Mouse (Mus musculus) left cerebral cortex, postnatal 25 days (tissue): ENCODE data around the gene Rbfox1. TPM values are rescaled to one million over a fixed set of nuclear protein-coding genes. Genes with fewer than 3 reads are reported as not detected.

Experiments
- DNase-seq, 2 experiments: peaks; one replicate each; pipeline ENCODE4 v3.0.0; 2022; ENCODE audit warnings: low spot score in 2 of 2, mixed read lengths in 1 of 2
- intact Hi-C: fragments of 180-260 bp; cut with DNase I; formaldehyde crosslinking; loops from one replicate; pipeline ENCODE4 v1.15.1; 2025
- total RNA-seq, 2 experiments: library from RNA; stranded (reverse); gene quantifications; 2 replicates each; pipeline ENCODE4 v1.2.3; 2021

Rbfox1 gene
- total RNA-seq, 2 experiments from 2014 or later, result 322 to 343 TPM

DNA sequence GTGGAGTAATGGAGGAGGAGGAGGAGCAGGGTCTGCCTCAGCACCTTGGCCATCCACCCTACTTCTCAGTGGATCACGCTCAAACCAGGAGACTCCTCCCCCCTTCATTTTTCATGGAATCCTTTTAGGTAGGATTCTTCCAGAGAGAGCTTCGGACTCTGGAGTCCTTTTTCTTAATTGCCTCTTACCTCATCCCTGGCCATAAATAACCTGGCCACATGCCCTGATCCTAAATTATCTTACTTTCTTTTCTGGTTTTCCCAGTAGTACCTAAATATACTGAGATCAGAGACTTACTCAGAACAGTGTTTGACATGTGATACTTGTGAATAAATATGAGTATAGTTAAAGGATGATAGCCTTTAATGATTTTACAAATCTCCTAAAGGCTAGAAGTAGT, 1042.5 kb downstream of the Rbfox1 start:
- intact Hi-C loops, result no loop called here
- DNase-seq, result peak in 1 of 2 experiments; percentile 42

DNA sequence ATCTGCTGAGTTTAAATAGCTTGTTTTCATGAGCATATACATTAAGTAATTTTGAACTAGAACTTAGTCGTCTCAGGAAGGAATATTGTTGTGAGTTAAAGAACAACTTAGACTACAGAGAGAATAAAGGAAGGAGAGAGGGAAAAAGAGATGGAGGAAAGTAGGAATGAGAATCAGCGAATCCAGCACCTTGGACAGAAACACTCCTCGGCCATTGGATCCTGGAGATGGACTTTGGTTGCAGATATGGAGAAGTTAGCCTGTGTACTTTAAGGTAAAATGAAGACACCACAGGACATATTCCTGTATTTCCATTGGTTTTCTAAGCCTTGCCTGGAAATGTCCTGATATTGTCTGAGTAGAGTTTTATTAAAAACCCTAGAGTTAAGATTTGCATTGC, 1045.6 kb downstream of the Rbfox1 start:
- intact Hi-C loops, result no loop called here
- no peak for DNase-seq

DNA sequence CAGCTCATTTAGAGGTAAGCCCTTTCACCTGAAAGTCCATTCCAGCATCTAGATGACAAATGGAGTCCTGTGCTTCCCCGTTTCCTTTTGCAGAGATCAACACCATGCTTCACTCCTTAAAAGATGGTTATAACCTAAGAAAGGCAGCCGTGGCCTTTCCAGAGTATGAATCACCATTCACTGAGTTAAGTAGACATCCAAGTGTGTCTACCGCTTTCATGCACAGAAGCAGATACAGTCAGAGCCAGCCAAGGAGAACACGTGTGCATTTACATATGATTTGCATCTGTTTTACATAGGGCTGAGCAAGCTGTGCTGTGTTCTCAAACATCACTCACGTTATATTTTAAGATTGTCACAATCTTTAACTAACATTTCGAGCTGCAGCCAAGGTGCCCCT, 1061.0 kb downstream of the Rbfox1 start:
- DNase-seq, result peak; percentile 37 to 94
- intact Hi-C loops, result loop anchor here (1.0 kb wide), 1 partner anchor 57 kb away; no protein-coding TSS in a partner anchor

DNA sequence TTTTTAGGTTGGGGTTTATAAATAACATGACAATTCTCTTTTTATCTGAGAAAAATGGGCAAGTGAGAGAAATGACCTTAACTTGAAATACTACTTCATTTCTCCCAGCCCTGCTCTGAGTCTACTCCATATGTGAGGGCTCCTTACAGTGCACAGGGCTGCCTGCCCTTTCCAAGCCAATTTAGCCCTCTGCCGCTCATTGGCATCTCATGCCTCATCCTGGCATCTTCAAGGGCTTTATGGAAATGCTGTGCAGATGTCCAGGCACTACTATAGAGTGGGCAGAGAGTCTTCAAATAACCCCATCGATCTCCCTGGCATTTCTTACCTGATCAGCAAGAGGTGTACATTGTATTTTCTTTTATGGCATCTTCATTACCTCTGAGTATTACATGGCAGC, 1064.5 kb downstream of the Rbfox1 start:
- no peak for DNase-seq
- intact Hi-C loops, result no loop called here

DNA sequence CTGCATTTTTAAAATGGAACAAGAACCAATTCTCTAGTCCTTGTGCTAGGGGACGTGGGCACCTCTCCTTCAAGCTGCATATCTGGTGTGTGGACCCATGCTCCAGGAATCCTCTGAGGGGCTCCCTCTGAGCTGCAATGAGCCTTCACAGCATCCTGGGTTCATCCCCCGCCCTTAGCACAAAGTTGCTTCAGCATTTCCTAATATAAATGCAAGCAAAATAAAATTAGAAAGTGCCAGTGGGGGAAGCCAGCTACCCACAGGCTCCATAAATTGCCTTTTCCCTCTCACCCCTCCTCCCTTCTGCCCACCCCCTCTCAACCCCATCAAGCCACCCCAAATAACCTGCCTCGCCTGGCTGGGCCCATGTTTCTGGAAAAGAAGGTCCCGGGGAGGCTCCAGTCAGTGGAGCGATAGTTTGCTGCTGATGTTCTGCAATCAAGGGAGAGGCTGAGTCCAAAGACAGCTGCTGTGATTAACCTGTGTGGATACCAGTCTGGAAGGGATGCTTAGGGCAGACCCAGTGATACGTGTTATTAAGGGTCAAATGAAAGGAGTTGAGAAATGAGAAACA, 1070.0 kb downstream of the Rbfox1 start:
- intact Hi-C loops, result no loop called here
- peak in 1 of 2 experiments; percentile 74 for DNase-seq

DNA sequence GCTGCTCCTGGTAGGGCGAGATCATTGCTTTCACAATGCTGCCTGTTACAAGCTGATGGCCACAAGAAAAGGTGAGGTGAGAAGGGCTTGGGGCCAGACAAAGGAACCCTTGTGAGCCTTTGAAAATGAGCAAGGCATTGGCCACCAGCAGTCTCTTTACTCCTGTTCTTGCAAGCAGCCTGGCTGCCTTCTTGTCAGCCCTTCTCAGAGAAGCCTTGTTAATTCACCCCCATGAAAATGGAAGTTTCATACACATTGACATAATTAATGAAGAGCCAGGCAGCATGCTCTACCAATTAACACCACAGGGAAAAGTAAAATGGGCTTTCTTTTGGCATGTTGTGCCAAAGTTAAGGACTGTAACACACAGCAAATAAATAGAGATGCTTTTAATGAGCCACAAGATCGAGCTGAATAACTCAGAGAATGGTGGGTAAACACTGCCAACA, 1076.8 kb downstream of the Rbfox1 start:
- DNase-seq, result no peak
- intact Hi-C loops, result no loop called here

DNA sequence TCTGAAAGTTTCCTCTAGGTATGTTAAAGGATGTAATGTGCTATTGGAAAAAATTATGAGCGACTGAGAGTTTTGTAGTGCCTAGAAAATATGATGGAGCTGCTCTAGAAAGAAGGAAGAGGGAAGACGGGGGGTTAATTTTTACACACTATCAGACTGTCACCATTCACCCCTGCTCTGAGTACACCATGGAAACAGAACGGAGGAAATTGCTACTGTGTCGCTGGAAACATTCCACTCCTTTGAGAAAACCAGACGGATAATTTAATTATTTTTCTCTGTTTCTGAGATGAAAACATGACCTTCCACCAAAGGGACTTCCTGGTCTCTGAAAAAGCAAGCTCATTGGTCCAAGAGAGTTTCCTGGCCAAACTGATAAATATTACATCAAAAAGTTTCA, 1077.4 kb downstream of the Rbfox1 start:
- intact Hi-C loops, result no loop called here
- DNase-seq, result no peak

DNA sequence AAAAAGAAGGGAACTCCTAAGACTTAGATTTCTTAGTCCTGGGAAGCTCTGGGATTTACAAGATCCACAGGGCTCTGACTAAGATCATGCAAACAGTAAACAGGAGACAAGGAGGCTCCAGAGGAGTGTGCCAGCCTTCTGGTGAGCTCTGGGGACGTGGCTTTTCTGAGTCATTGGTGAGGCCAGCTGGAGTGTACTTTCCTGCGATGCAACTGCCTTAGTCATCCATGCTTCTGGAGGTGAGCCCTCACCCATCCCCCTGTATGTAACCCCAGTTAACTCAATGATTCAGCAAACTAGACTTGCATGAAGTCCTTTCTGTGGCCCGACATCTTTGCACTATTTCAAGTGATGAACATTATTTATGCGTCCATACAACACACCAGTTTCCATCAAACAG, 1078.4 kb downstream of the Rbfox1 start:
- peak in 1 of 2 experiments; percentile 79 for DNase-seq
- intact Hi-C loops, result no loop called here

DNA sequence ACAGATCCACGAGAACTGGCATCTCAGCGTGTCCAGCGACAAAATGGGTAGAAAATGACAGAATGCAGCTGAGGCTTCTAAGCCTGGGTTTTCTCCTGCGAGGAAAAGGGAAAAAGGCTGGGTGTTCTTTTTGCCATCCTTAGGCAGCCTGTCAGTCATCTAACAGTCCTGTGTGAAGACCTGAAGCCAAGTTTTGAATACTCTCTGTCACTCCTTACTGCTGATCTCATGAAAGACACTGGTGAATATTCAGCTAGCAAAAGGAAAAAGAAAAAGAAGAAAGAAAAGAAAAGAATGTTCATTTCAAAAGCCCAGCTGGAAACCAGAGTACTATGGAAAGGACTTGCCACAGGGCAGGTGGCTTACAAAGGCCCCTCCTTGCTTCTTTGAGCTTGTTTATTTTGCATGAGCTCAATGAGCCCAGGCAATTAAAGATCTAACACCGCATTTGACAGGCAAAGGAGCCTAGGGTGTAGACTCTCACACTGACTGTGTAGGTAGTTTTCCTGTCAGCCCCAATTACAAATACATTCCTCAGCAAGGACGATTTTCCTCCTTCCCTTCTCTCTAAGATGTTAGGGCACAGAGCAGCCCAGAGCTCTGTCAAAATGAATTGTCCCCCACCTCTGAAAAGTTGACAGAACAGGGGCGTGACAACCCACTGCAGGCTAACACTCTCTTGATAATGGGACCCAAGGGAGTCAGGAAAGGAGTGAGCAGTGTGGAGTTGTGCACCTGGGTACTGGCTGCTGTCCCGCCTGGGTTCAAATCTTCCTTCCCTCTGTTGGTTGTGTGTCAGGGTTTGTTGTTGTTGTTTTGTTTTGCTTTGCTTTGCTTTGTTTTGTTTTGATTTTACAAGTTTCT, 1079.8 kb downstream of the Rbfox1 start:
- DNase-seq, result no peak
- intact Hi-C loops, result no loop called here

DNA sequence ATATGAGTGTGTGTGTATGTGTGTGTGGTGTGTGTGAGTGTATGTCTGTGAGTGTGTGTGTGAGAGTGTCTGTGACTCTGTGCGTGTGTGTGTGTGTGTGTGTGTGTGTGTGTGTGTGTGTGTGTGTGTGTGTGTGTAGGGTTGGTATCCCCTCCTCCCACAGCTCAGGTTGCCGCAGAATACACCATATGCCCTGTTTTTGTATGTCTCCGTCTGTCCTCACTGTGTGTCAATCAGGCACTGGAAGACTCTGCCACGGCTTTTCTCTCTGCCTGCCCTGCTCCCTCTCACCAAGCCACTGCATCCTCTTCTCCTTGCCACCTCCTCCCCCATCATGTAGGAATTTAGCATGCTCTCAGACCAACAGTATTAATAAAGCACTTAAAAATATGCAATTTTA, 1084.8 kb downstream of the Rbfox1 start:
- no peak for DNase-seq
- intact Hi-C loops, result no loop called here

DNA sequence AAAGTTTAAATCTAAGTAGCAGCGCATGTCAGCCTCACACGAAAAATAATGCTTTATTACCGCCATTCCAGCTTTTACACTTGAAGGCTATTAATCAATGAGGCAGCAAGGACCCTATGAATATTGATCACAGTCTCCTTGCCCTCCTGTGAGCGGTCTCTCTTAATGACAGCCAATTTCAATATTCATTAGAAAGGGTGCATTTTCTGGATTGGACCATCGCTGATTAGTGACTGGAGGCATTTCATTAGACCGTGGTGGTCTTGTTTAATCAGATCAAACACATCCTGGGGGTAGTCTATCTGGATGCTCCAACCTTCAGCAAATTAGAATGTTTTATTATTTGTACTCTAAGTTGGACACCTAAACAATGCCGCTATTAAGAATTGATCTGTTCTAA, 1091.2 kb downstream of the Rbfox1 start:
- DNase-seq, result no peak
- intact Hi-C loops, result no loop called here

DNA sequence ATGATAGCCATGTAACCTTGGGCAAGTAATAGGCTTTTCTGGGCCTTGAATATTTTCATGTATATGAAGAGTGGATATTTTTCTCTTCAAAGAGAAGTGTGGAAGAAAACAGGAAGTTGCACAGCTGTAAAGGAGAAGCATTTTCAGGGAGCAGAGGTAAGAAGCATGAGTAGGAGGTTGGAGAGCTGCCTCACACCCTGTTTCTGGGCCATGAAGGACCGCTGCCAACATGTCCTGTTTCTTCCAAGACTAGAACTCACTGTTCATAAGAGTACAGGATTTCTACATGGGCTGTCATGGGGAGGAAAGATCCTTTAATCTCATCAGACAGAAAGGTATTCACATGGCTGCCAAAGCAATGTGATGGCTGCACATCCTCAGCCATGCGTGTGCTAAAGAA, 1098.8 kb downstream of the Rbfox1 start:
- peak in 1 of 2 experiments; percentile 73 for DNase-seq
- intact Hi-C loops, result no loop called here

DNA sequence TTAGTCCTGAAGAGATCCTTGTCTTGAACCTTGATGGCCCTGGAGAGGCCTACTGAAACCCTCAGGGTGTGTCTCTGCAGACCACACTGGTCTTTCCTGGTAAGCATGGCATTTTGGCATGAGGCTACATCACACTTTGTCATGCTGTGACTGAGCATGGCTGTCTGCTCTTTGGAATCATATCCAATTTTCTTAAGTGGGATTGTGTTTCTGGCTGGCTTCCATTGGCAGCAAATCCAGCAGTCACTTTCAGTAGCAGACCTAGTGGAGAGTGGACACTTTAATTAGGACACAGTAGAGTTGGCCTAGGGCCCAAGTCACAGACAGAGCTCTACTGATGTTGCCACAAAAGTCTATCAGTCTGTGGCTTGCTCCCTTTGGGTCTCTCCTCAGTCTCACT, 1100.9 kb downstream of the Rbfox1 start:
- intact Hi-C loops, result no loop called here
- DNase-seq, result peak in 1 of 2 experiments; percentile 51

DNA sequence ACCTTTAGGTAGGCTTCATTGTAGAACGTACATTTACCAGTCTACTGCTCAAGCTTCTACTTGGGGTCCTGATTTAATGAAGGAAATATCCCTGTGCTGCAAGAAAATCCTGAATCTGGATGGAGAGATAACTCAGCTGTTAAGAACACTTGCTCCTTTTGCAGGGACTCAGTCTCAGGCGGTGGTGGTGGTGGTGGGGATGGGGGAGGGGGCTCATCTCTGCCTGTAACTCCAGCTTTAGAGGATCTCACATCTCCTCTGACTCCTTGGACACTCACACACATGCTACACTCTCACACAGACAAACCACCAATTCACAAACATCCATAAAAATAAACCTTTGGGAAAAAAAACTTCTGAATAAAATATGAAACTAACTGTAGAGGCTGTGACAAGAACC, 1101.3 kb downstream of the Rbfox1 start:
- no peak for DNase-seq
- intact Hi-C loops, result no loop called here

DNA sequence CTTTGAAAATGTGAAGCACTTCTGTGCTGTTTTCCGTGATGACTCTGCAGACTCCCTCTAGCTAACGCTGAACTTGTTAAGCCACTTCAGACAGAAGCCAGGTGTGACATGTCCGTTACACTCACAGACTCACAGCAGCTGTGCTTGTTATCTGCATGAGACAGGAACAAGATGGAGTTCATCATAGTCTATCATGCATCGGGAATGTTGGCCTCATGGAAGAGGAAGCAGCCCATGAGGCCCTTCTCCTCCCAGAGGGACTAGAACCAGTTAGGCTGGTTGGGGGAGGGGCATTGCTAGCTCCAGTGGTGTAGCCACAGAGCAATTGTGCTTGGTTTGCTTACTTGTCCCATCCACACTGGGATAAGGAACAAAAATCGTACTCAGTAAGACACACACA, 1107.1 kb downstream of the Rbfox1 start:
- intact Hi-C loops, result no loop called here
- no peak for DNase-seq

DNA sequence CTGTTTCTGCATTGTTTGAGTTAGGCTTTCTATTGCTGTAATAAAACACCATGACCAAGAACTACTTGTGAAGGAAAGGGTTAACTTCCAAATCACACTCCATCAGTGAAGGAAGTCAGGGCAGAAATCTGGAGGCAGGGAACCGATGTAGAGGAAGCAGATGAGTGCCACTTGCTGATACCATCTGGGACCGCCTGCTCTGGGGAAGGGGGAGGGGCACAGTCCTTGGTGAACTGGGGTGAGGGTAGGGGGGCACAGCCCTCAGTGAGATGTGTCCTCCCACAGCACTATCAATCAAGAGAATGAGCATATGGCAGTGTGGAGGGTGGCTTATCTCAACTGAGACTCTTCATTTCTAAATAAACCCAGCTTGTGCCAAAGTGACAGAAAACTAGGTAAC, 1108.0 kb downstream of the Rbfox1 start:
- DNase-seq, result no peak
- intact Hi-C loops, result no loop called here

DNA sequence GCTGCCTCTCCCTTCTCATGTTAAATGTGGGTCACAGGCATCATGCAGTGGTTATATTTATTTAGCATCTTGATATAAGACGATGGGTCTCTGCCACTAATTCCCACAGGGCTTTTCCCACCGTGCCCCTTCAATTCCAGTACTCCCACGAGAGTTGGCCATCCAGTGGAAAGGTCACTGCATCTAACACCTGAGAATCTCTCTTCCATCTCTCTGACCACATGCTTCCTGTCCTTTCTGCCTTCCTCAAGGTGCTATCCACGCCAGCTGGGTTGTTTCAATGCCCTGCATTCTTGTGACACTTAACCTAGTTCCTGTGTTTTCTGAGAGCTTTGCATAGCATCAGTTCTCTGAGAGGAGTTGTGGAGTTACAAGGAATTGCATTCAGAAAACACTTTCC, 1112.0 kb downstream of the Rbfox1 start:
- intact Hi-C loops, result no loop called here
- DNase-seq, result no peak

DNA sequence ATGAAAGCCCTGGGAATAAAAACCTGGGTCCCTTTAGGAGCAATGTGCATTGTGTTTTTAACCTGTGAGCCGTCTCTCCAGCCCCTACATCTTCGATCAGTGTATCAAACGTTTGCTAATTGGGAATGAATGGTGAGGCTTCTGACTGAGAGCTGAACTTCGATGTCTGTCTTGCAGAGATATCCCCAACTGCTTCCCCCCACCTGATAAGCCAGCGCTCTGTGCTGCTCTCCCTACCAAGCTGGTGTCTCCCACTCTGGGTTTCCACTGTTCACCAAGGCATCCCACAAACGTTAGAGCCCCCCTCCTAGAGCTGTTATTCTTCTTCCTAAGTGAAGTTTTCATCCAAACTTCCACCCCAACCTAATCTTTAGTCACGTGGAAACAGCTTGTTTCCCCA, 1112.7 kb downstream of the Rbfox1 start:
- DNase-seq, result no peak
- intact Hi-C loops, result no loop called here

DNA sequence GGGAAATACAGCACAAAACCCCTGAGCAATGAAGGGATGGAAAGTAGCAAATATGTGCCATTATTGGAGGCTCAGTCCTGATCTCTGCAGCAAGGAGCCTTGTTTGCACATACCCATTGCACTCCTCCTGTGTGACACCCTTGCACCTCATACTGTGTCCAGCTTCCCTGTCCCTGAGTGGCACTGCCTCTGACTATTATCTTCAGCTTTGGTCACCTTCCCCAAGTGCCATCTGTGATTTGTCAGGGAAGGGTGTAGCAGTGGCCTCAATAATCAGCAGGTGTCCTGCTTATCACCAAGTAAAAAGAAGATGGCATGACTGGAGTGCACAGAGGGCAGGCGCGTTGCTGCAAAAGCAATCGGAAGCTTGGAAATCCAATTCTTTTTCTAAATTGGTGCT, 1119.4 kb downstream of the Rbfox1 start:
- DNase-seq, result no peak
- intact Hi-C loops, result no loop called here

DNA sequence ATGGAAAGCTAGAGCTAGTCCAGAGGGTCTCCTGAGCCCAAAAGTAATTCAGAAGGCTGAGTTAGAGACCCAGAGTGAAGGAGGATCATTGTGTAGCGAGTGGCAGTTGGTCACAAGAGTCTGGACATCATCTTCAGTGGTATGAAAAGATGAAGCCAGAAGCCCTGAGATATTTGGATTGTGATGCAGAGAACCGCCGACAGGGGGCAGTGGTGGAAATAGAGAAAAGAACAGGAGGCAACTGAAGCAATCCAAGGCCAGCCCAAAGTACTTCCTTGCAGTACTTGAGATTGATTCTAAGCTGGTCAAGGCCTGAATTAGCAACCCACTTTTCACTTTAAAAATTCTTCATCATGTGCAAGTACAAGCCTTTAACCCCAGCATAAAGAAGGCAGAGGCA, 1120.3 kb downstream of the Rbfox1 start:
- intact Hi-C loops, result no loop called here
- DNase-seq, result peak; percentile 27 to 56

DNA sequence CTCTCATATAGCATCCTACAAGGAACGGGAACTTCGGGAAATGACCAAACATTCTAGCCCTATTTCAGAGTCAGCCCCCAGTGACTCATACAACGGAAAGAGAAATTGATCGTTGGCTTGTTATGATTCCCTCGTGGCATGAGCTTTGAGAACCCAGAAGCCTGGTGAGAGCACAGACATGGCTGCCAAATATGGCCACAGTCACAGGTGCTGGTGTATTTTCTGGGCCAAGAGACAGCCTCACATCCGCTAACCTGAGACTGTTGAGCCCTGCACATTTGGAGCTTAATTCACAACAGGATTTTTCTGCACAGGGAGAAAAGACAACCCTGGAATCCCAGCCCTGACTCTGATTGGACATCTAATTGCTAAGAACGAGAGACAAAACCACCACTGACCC, 1132.2 kb downstream of the Rbfox1 start:
- no peak for DNase-seq
- intact Hi-C loops, result no loop called here
